Mouse (Mus musculus) spleen, postnatal 36 days (tissue): ENCODE results near the gene Fuz.

Experiments
- DNase-seq, 2 experiments: peaks; one replicate each; pipeline ENCODE4 v3.0.0; 2022; ENCODE audit warnings: low spot score in 2 of 2, mixed read lengths in 1 of 2

Fuz gene

DNA sequence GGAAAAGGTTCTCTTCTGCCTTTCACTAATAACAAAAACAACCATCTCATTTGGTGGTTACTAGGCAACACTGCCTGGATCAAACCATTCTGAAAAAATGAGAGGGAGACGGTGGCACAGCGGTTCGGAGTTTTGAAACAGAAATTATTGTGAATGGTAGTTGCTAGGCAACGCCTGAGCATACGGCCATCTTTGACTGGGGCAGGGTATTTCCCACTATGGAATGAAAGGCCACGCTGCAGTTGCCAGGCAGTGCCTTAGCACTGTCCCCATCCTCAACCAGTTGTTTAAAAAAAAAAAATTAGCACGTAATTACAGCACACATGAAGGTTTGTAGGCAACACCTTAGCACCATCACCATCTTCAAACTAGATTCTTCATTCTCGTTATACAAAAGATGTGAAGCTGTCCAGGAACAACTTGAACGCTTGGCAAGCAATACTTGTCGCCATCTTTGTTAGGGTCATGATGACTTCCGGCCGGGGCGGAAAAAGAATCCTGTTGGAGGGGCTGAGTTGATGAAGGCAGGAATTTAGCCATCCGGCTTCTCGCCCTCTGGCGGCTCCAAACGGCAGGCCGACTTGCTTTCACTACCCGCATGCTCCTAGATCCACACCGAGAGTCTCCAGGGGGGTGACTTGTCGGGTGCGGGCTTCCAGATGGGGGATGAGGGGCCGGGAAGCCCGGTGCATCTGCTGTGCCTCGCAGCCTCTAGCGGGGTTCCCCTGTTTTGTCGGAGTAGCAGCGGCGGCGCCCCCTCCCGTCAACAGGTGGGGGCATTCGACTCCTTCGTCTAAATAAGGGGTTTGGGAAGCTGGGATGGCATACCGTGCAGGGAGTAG is at the start of gene Fuz:
Fuz (plus strand) TSS at position 487 of the 842 bp plus-strand sequence.
- DNase-seq = peak; percentile 85 to 89

- DNase-seq = no peak
Observed at GRCm38 (mm10) chr7:44846804-44847203, 49.1 kb upstream of the Fuz start.

DNA sequence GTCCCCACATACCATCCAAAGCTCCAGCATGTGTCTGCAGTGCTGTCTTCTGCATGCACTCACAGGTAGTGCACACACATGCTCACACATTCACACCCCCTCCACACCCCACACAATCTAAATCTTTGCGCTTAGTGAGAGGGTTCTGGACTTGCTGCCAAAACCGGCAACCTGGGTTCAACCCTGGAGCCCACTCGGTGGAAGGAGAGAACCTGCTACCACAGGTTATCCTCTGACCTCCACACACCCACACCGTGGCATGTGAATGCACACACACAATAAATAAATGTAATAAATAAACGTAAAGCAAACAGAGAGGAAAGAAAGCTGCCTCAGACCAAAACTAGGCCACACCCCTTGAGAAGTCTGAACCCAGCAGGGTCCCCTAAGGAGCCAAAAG is 48.1 kb upstream of the Fuz start:
- no peak for DNase-seq

GRCm38 (mm10) chr7:44848561-44849415 is 47.1 kb upstream of the Fuz start, which contains the start of the genes Akt1s1 and Tbc1d17:
Gene Akt1s1 (plus strand): TSS chr7:44848991.
Gene Tbc1d17 (minus strand): TSS chr7:44849079.
- peak; percentile 99 to 100 for DNase-seq

DNA sequence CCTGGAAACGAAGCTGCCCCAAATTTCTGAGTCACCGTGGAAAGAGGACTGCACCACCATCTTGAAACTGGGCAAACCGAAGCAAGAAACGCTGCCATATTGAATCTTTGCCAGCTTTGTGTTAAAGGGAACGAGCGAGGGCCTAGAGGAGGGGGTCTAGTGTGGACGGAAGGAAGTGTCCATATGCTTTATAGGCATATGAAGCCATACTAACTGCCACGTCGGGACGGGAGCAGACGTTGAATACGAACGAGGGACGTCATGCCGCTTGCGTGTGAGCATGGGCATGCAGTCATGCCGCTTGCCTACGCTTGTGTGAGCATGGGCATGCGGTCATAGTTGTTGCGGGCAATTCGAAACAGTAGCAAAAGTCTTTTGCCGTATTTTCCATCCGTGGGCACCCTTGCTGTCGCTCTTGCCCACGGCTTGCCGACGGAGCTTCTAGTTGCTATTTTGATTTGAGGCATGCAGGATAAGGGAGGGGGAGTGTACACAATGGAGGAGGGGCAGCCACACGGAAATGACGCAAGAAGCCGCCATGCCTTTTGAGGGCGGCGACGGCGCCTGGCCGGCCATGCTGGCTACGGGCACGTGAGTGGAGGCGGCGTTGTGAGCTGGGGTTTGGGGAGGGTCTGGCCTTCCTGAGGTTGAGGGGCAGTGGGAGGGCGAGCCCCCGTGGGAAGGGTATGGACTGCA is 46.3 kb upstream of the Fuz start:
- DNase-seq = peak; percentile 91 to 92

- peak; percentile 73 to 80 for DNase-seq
Observed at GRCm38 (mm10) chr7:44850146-44850545, 45.7 kb upstream of the Fuz start.

DNA sequence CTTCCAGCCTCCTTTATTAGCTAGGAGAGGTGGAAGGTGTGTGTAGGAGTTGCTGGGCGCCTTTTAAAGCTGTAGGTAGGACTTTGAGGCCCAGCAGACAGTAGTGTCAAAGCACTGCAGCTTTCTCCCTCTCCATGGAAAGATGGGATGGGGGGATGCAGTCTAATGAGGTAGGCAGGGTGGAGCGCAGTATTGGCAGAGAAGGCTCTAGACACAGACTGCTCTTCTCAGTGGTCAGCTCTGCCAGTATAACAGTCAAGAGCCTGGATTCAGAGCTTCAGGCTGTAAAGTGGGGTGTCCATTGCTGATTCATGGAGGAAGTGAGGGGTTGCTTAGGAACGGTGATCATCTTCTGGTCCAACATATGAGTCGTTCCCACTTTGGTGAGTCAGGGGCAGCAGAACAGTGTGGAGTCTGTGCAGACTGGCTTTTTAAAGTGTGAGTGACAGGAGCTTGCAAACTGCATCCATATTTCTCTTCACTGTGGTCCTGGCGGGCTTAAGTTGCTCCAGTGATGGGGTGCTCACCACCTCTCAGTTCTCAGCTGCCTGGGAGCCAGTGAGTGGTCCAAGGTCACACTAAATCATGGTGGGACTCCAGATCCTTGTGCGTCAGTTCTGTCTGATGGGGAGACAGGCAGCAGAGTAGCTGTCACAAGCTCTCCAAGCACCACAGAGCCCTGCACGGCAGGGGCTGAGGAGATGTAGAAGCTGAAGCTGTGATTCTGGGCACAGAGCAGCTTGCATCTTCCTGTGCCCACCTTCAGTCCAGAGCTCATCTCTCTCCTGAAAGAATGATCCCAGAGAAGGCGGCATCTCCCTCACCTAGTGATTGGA is 44.9 kb upstream of the Fuz start:
- peak in 1 of 2 experiments; percentile 2 for DNase-seq

GRCm38 (mm10) chr7:44851625-44852234 is 44.1 kb upstream of the Fuz start:
- DNase-seq = no peak

- no peak for DNase-seq
Observed at GRCm38 (mm10) chr7:44852259-44853027, 43.4 kb upstream of the Fuz start.

GRCm38 (mm10) chr7:44853065-44853464 is 42.8 kb upstream of the Fuz start:
- DNase-seq = no peak

- DNase-seq = no peak
Observed at GRCm38 (mm10) chr7:44853596-44854355, 42.1 kb upstream of the Fuz start.

DNA sequence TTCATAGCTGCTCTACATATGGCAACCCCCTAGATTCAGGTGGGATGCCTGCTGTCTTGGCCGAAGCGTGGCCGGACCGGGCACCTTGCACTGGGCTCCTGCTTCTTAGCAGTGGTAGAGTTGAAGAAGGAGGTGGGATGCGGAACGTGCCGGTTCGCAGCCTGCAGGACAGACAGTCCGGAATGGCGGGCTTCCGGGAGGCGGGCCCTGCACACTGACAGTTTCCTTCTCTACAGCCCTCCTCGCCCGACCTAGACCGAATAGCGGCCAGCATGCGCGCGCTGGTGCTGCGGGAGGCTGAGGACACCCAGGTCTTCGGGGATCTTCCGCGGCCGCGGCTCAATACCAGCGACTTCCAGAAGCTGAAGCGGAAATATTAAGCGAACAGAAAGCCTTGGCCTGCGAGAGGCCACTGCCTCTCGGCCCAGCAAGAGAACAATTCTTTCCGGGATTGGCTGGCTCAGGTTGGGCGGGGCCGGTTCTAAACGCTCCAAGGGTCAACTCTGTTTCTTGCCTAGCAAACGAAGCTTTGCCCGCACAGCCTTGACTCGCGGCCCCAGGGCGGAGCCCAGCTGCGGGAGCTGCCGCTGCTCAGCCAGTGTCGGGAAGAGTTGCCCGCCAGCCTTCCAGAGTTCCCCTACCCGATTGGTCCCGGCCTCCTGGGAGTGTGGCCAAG is 41.4 kb upstream of the Fuz start:
- peak; percentile 88 to 90 for DNase-seq

GRCm38 (mm10) chr7:44855036-44855435 is 40.8 kb upstream of the Fuz start:
- DNase-seq = peak in 1 of 2 experiments; percentile 23

- DNase-seq = peak in 1 of 2 experiments; percentile 45
Observed at GRCm38 (mm10) chr7:44856265-44856916, 39.5 kb upstream of the Fuz start.

- DNase-seq = peak; percentile 78 to 87
Observed at GRCm38 (mm10) chr7:44857042-44857552, 38.8 kb upstream of the Fuz start, which contains the start of gene Pnkp. Gene Pnkp (plus strand): TSS chr7:44857139.

DNA sequence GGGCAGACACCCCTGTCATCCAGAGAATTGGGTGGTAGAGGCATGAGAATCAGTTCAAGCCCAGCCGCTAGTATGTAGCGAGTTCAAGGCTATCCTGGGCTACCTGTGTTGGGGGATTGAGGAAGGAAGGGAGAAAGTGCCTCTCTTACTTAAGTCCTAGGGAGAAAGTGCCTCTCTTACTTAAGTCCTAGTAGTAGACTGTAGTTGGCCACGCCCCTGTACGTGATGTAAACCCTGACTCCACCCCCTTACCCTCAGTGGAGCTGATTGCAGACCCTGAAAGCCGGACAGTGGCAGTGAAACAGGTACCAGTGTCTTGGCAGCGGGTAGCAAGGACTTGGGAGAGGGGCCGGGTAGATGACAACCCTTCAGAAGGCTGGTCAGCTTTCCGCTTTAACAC is 38.0 kb upstream of the Fuz start:
- peak; percentile 55 to 73 for DNase-seq

GRCm38 (mm10) chr7:44859896-44860295 is 36.0 kb upstream of the Fuz start:
- DNase-seq = no peak
